Mouse (Mus musculus): ENCODE measurements at regions not wholly inside any gene's neighbourhood (a gene's known extent, or its start where the extent isn't known, plus 50 kb on each side); places are given as distances from the start of the nearest gene placed in this dataset.
A peak's percentile ranks its signal among the peaks of the same experiment; 100 is the strongest.
"Not testable (repeated sequence)": the region's sequence is repeated elsewhere in the genome, so short reads cannot be mapped to it uniquely, and the experiment has no call there.

DNA sequence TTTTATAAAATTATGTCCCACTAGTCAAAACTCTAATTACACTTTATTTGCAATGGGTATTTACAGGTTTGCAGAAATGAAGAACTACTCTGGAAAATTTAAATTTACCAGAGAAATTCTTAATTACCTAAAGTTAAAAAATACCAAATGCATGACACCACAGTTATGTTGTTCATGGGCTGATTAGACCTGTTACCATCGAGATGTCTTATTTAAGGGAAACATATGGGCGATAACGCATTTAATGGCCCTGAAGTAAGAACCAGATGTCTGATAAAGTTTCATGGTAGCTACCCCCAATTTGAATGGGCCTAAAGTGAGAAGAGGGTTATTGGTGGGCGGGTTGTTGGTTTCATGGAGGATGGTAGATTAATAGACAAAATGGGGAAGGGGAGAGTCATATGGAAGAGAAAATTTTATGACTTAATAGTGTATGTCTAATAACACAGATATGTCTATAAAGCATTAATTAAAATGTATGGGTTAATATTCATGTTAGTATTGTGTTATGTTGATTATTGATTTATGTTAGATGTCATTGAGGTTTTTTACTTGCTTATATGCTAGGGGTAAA is 299.0 kb downstream of the Gm8797 start:
- Histone ChIP-seq H3K4me1 (no peaks in the 10 kb centered on the region), H3K9ac (no peak overlapping the region), H3K9me3 (replicated peaks) (no peaks in the 10 kb centered on the region), H3K4me3 (no peak overlapping the region), H3K4me2 (no peak overlapping the region), H3K27me3 (no peaks in the 10 kb centered on the region), H3K27ac (no peak overlapping the region), H3K36me3 (ENCODE audit: poor library complexity, severe bottlenecking) (no peaks in the 10 kb centered on the region)
- WGBS = 95% methylated on average over 4 of the region's 4 CpGs
- no peak for ATAC-seq

DNA sequence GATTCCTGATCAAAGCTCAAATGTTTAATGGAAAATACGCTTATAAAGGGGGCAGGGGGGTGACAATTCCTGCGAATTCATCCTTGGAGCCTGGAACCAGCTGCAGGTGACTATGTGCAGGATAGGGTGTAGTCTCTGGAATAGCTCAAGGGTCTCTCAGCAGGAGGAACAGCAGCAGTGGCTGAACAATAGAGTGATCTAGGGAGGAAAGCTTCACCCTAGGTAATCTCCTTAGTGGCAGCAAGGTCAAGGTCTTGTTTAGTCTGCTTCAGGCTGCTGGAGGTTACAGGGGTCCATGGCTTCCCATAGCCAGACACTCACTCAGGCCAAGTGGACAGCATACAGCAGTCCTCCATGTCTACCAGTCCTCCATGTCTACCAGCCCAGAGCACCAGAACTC is 301.3 kb downstream of the Gm8797 start:
- no peak overlapping the region for H3K4me3 ChIP-seq
- no peaks in the 10 kb centered on the region for H3K27me3 ChIP-seq
- no peaks in the 10 kb centered on the region for H3K36me3 ChIP-seq (ENCODE audit: poor library complexity, severe bottlenecking)
- no peak for ATAC-seq
- no peaks in the 10 kb centered on the region for H3K9me3 ChIP-seq (replicated peaks)
- H3K9ac ChIP-seq = no peak overlapping the region
- no peak overlapping the region for H3K27ac ChIP-seq
- WGBS = 90% methylated on average over 2 of the region's 2 CpGs
- H3K4me1 ChIP-seq = no peaks in the 10 kb centered on the region
- H3K4me2 ChIP-seq = no peak overlapping the region

DNA sequence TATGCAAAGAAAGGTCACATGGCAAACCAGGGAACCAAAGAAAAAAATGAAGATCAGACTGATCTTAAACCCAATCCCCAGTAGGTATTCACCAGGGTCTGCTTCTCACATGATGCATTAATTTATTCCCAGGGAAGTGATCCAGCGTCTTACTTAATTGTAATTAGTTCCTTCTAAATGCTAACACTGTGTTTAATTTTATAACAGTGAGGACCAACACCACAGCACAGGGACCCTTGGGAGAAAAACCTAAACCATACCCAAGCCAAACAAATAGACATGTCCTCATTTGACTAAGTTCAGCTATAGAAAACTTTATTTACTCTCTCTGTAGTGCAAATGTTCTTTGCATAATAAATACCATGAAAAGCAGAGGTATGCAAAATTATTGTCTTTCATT is 333.2 kb downstream of the Gm8797 start:
- no peaks in the 10 kb centered on the region for H3K9me3 ChIP-seq (replicated peaks)
- no peak overlapping the region for H3K27ac ChIP-seq
- WGBS = 33% methylated on average over 1 of the region's 1 CpGs
- H3K36me3 ChIP-seq (ENCODE audit: poor library complexity, severe bottlenecking) = no peaks in the 10 kb centered on the region
- no peak overlapping the region for H3K4me3 ChIP-seq
- no peaks in the 10 kb centered on the region for H3K4me1 ChIP-seq
- no peaks in the 10 kb centered on the region for H3K27me3 ChIP-seq
- H3K9ac ChIP-seq = no peak overlapping the region
- H3K4me2 ChIP-seq = no peak overlapping the region
- ATAC-seq = no peak

DNA sequence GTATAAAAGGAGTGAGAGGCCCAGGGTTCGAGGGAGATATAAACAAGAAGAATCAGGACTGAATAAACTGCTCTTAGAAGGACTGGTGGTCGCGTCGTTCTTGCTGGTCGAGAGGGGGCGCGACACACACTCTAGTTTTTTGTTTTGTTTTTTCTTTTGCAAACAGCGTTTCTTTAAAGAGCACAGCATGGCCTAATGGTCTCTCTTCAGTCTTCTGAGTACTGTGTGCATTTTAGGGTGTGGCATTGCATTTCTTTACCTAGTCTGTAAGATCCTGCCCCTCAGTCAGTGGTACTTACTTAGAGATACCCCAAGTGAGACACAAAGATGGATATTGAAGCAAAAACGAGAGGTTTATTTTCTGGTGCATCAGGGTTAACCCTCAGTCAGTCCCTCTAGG is 336.7 kb downstream of the Gm8797 start:
- Histone ChIP-seq H3K4me1 (no peaks in the 10 kb centered on the region), H3K27ac (no peak overlapping the region), H3K27me3 (no peaks in the 10 kb centered on the region), H3K9me3 (replicated peaks) (no peaks in the 10 kb centered on the region), H3K9ac (no peak overlapping the region), H3K4me3 (no peak overlapping the region), H3K36me3 (ENCODE audit: poor library complexity, severe bottlenecking) (no peaks in the 10 kb centered on the region), H3K4me2 (no peak overlapping the region)
- 79% methylated on average over 9 of the region's 9 CpGs for WGBS
- ATAC-seq = no peak

DNA sequence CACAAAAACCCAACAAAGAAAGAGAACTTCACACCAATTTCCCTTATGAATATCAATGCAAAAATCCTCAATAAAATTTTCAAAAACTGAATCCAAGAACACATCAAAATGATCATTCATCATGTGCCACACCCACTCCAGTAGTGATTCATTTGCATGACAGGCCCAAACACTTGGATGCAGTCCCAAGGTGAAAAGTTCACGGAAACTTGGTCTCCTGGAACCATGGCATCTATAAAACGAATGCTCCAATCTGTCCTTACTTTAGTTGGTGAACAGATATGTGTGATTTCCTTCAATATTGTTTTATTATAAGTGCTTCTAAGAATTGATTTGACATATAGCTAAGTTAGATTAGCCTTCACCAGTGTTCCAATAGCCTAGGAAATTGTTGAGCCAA is 343.3 kb downstream of the Gm8797 start:
- Histone ChIP-seq H3K27ac (no peak overlapping the region), H3K4me1 (no peaks in the 10 kb centered on the region), H3K4me2 (no peak overlapping the region), H3K4me3 (no peak overlapping the region), H3K27me3 (no peaks in the 10 kb centered on the region), H3K9me3 (replicated peaks) (no peaks in the 10 kb centered on the region), H3K36me3 (ENCODE audit: poor library complexity, severe bottlenecking) (no peaks in the 10 kb centered on the region), H3K9ac (no peak overlapping the region)
- WGBS = 86% methylated on average over 2 of the region's 2 CpGs
- ATAC-seq = no peak

DNA sequence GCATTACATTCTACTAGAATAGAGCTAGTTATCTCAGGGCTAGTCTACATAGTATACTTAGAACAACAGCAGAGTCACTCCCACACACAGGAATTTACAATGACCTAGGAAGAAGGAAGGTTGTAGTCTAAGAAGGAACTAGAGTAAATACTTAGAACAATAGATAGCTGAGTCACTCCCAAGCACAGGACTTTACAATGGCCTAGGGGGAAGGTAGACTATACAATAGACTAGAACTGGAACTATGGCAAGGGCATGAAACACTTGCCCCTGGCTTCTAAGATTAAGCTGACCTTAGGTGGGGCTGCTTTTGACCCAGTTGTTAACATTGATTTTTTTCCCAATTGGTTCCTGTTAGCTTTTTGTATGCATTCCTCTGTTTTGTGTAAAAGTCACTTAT is 343.8 kb downstream of the Gm8797 start:
- H3K27me3 ChIP-seq; H3K36me3 ChIP-seq (ENCODE audit: poor library complexity, severe bottlenecking); H3K4me3 ChIP-seq; ATAC-seq; H3K4me1 ChIP-seq; H3K4me2 ChIP-seq; H3K9me3 ChIP-seq (replicated peaks); H3K9ac ChIP-seq; H3K27ac ChIP-seq: not testable (repeated sequence)

DNA sequence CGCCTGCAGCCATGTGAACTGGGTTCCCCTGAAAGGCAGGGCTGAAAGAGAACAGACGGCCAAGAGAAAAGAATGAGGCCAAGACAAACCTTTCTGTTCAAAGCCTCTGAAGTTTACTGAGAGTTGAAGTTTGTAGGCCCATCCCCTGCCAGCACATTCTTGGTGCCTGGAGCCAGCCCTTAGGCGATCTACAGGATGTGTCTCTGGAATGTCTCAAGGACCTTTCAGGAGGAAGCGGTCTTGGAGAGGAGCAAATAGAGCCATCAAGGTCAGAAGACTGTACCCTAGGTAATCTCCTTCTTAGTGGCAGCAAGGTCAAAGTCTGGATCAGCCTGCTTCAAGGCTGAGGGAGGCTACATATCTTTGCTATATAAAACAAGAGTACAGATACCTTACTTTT is 350.3 kb downstream of the Gm8797 start:
- Histone ChIP-seq H3K4me3 (no peak overlapping the region), H3K36me3 (ENCODE audit: poor library complexity, severe bottlenecking) (no peaks in the 10 kb centered on the region), H3K9me3 (replicated peaks) (no peaks in the 10 kb centered on the region), H3K27ac (no peak overlapping the region), H3K4me2 (no peak overlapping the region), H3K4me1 (no peaks in the 10 kb centered on the region), H3K27me3 (no peaks in the 10 kb centered on the region), H3K9ac (no peak overlapping the region)
- 68% methylated on average over 4 of the region's 4 CpGs for WGBS
- ATAC-seq = no peak

DNA sequence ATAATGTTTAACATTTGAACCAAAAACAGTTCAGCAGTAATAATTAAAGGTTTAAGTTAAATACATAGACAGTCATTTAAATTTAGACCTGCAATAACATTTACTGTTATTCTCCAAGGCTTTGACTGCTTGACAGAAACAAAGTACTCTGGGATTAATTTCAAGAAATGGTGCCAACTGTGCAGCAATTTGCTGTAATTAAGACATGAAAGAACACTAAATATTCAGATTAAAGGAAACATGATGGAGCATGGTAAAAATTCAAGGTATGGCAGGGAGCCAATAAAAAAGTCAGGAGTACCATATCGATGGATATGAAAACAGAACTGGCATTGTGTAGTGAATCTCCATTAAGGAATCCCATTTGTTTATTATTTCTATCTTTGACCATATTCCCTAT is 352.3 kb downstream of the Gm8797 start:
- Histone ChIP-seq H3K4me2 (no peak overlapping the region), H3K27ac (no peak overlapping the region), H3K4me1 (no peaks in the 10 kb centered on the region), H3K9ac (no peak overlapping the region), H3K9me3 (replicated peaks) (no peaks in the 10 kb centered on the region), H3K4me3 (no peak overlapping the region), H3K27me3 (no peaks in the 10 kb centered on the region), H3K36me3 (ENCODE audit: poor library complexity, severe bottlenecking) (no peaks in the 10 kb centered on the region)
- ATAC-seq = no peak
- 45% methylated on average over 1 of the region's 1 CpGs for WGBS

DNA sequence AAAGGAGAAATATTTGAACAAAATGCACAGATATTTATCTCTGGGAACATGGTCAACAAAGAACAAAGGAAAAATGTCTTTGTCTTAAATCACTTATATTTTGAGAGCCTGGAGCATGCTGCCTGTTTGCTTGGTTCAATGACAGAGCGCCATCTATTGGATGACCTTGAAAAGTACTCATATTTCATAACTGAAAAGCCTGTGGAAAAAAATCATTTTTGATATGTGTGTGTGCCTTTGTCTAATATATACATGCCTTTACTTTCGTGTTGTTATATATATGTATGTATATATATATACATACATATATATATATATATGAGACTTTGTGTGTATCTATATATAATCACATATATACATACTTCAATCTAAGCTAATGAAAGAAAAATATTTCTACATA is 356.1 kb downstream of the Gm8797 start:
- peak; percentile 80 for ATAC-seq
- Histone ChIP-seq H3K9ac (no peak overlapping the region), H3K4me2 (no peak overlapping the region), H3K36me3 (ENCODE audit: poor library complexity, severe bottlenecking) (no peaks in the 10 kb centered on the region), H3K4me3 (no peak overlapping the region), H3K27me3 (no peaks in the 10 kb centered on the region), H3K27ac (no peak overlapping the region), H3K4me1 (no peaks in the 10 kb centered on the region), H3K9me3 (replicated peaks) (no peaks in the 10 kb centered on the region)
- WGBS = 7% methylated on average over 2 of the region's 2 CpGs

DNA sequence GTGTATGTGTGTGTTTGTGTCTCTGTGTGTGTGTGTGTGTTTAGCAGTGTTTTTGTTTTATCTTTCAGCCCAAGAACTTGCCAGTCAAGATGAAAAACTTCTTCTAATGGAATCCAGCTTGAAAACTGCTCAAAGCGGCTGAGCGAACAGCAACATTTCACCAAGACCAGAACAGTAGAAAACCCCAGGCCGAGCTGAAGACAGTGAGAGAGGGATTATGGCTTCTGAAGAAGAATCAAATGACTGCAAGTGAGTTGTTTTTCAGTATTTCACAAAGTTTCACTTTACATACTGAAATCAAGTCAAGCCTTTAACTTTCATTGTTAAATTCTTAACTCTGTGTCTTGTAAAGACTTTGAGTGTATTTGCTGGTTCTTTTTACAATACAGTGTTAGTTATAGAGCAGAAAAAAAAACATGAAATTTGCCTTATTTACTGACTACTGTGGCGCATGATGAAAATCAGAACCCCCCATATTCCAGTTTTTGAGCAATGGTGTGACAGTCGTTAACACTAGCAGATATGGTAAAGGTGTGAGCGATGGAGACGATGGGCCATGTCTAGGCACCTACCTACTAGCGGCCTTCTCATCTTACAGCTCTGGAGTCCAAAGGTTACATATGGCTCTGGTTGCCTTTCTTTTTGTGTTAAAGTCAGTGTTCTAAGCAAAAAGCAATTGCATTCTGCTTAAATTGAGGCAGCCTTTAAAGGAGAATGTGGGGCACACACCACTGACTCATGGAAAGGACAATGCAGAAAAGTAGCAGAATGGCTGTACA is 357.0 kb downstream of the Gm8797 start:
- Histone ChIP-seq H3K4me3 (no peak overlapping the region), H3K9ac (no peak overlapping the region)
- ATAC-seq = no peak

DNA sequence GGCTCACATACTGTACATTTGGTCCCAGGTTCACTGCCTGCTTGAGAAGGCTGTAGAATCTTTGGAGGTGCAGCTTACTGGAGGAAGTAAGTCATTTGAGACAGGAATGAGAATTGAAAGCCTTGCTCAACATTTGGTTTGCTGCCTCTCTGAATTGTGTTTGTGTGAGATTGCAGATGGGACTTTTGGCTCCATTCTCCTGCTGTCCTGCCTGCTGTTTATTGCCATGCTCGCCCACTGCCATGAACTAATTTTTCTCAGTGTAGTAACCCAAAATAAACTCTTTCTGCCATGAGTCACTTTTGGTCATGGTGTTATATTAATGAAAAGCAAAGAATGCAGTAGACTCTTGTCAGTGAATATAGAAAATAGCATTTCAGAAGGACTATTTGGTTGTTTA is 368.1 kb downstream of the Gm8797 start:
- no peak for ATAC-seq
- WGBS = 78% methylated on average over 1 of the region's 1 CpGs
- H3K27ac ChIP-seq = no peak overlapping the region
- no peaks in the 10 kb centered on the region for H3K4me1 ChIP-seq
- H3K36me3 ChIP-seq (ENCODE audit: poor library complexity, severe bottlenecking) = no peaks in the 10 kb centered on the region
- H3K4me2 ChIP-seq = no peak overlapping the region
- no peak overlapping the region for H3K9ac ChIP-seq
- no peaks in the 10 kb centered on the region for H3K9me3 ChIP-seq (replicated peaks)
- H3K4me3 ChIP-seq = no peak overlapping the region
- no peaks in the 10 kb centered on the region for H3K27me3 ChIP-seq

More for the DNA sequence above, 357.0 kb downstream of the Gm8797 start:
- WGBS = 85% methylated on average over 8 of the region's 8 CpGs
- H3K4me2 ChIP-seq = no peak overlapping the region
- H3K27ac ChIP-seq = no peak overlapping the region
- H3K36me3 ChIP-seq (ENCODE audit: poor library complexity, severe bottlenecking) = no peaks in the 10 kb centered on the region
- no peaks in the 10 kb centered on the region for H3K9me3 ChIP-seq (replicated peaks)
- H3K4me1 ChIP-seq = no peaks in the 10 kb centered on the region
- H3K27me3 ChIP-seq = no peaks in the 10 kb centered on the region

DNA sequence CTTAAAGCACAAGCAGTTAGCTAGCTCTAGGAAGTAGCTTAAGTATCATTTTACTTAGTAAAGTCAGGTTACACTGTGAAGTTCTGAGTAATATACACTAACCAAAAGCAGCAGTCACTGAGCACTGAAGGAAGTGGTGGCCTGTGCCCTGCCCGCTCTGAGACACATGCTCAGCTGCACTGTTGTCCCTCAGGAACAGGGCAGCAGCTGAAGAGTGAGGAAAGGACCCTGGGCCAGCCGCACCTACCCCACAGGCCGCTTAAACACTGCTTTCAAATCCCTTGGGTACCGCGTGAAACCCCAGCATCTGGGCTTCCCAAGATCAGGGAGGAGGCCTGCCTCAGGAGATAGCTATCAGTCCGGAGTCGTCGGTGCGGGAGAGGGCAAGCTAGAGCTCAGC is 385.1 kb downstream of the Gm8797 start:
- H3K9me3 ChIP-seq (replicated peaks); H3K27me3 ChIP-seq; ATAC-seq; H3K4me3 ChIP-seq; H3K4me2 ChIP-seq; H3K36me3 ChIP-seq (ENCODE audit: poor library complexity, severe bottlenecking); H3K27ac ChIP-seq; H3K4me1 ChIP-seq; H3K9ac ChIP-seq: not testable (repeated sequence)
- WGBS = 87% methylated on average over 9 of the region's 9 CpGs

DNA sequence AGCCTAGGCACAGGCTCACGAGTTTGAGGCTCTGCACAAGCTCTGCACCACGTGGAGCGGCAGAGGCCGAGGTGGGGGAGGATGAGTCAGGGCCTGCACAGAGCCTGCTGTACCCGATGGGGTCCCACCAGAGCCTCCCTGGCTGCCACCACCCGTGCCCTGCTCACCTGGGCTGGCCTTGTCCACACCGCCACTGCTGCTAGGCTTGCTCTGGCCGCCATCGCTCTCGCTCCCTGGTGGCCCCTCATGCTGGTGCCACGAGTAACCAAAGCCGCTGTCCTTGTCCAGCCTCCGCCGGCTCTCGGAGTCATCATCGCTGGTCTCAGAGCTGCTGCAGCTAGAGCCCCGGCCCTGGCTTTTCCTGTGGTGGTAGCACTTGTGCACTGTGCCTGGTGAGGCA is 386.8 kb downstream of the Gm8797 start:
- Histone ChIP-seq H3K9me3 (replicated peaks) (peaks cover 5% of the 10 kb centered on the region), H3K4me2 (no peak overlapping the region), H3K36me3 (ENCODE audit: poor library complexity, severe bottlenecking) (no peaks in the 10 kb centered on the region), H3K4me1 (no peaks in the 10 kb centered on the region), H3K27me3 (no peaks in the 10 kb centered on the region), H3K4me3 (no peak overlapping the region), H3K27ac (no peak overlapping the region), H3K9ac (no peak overlapping the region)
- 95% methylated on average over 17 of the region's 17 CpGs for WGBS
- ATAC-seq = no peak
